In genomic region chr11:119180824-119181582, GRCm38 (mm10) we compare ENCODE assay signal across 1 mouse cellular context.
TF ChIP-seq lines count a peak whose summit lies in the region.

No protein-coding gene starts in this region.

TF ChIP-seq in MEL, 35 proteins besides CTCF, POLR2A, EP300 and RAD21 (continued from another document):
- 0 out of 2 replicates have a peak, but pooled peaks have one; percentile 21 for TF ChIP-seq BHLHE40 (IDR thresholded peaks at IDR 0.05; ENCODE audit: borderline replicate concordance, low read depth, low read length)
